Mouse (Mus musculus) neural tube, embryonic 12.5 days (tissue): ENCODE data around the gene Iqschfp. TPM values are rescaled to one million over a fixed set of nuclear protein-coding genes. Genes with fewer than 3 reads are reported as not detected.
"Not testable (repeated sequence)": the region's sequence is repeated elsewhere in the genome, so short reads cannot be mapped to it uniquely, and the experiment has no call there.

Experiments used
- ATAC-seq: fragments of 200-750 bp; cut with Nextera tagmentation; 2 replicates; pipeline ENCODE4 v1.8.0; 2017; ENCODE audit warnings: low read depth, mild to moderate bottlenecking, moderate TSS enrichment, moderate library complexity; ENCODE audit not compliant: low FRiP score
- H3K27ac ChIP-seq: fragments of 300-500 bp; sonication (generic); 2 replicates; pipeline ENCODE4 v1.5.1; 2016
- H3K27me3 ChIP-seq: fragments of 300-500 bp; sonication (generic); replicated peaks from 2 replicates; pipeline ENCODE4 v1.6.1; 2016; ENCODE audit warnings: mild to moderate bottlenecking
- H3K36me3 ChIP-seq: fragments of 300-500 bp; sonication (generic); 2 replicates; pipeline ENCODE4 v1.6.1; 2016; ENCODE audit warnings: mild to moderate bottlenecking
- H3K4me1 ChIP-seq: fragments of 300-500 bp; sonication (generic); 2 replicates; pipeline ENCODE4 v1.6.1; 2016
- H3K4me2 ChIP-seq: fragments of 300-500 bp; sonication (generic); replicated peaks from 2 replicates; pipeline ENCODE4 v1.6.1; 2016; ENCODE audit warnings: mild to moderate bottlenecking
- H3K4me3 ChIP-seq: fragments of 300-500 bp; sonication (generic); 2 replicates; pipeline ENCODE4 v1.5.1; 2016
- H3K9ac ChIP-seq: fragments of 300-500 bp; sonication (generic); 2 replicates; pipeline ENCODE4 v1.6.1; 2016; ENCODE audit warnings: mild to moderate bottlenecking
- H3K9me3 ChIP-seq: fragments of 300-500 bp; sonication (generic); 2 replicates; pipeline ENCODE4 v1.6.1; 2016; ENCODE audit warnings: mild to moderate bottlenecking
- WGBS: fragments of 180-500 bp; shearing (Covaris S2); methylation state at CpG from one replicate; pipeline ENCODE4 v1.1.7; 2016; 5-methylcytosine and 5-hydroxymethylcytosine counted together
- polyA plus RNA-seq: library from polyadenylated mRNA; unstranded; fragments of >200 nt; fragmentation: Nextera tagmentation; extraction: Ambion mirVana; gene quantifications from 2 replicates; pipeline ENCODE4 v1.2.1, GENCODE M21; 2016

Gene Iqschfp
- polyA plus RNA-seq, 1 experiment from 2014 or later: 1.3 TPM

DNA sequence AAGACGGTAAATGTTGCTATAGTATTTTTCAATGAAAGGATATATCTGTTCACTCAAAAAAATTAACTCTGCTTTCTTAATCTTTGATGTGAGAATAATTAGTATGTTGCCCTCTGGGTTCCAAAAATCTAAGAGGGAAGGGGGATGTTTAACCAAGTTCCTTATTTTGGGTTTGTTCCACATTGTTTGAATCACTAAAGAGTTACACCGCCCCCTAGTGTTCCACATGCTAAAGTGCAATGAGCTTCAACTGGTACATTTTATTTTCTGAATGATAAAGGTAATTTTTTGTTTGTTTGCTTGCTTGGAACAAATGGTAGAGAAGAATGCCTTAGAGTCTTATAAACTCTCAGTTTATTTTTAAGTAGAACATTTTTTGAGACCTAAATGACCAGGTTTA lies 161.5 kb downstream of the Iqschfp start:
- Histone ChIP-seq H3K9ac (no peak overlapping the region), H3K27me3 (no peaks in the 10 kb centered on the region; the same call in 1 of the 2 replicates)

DNA sequence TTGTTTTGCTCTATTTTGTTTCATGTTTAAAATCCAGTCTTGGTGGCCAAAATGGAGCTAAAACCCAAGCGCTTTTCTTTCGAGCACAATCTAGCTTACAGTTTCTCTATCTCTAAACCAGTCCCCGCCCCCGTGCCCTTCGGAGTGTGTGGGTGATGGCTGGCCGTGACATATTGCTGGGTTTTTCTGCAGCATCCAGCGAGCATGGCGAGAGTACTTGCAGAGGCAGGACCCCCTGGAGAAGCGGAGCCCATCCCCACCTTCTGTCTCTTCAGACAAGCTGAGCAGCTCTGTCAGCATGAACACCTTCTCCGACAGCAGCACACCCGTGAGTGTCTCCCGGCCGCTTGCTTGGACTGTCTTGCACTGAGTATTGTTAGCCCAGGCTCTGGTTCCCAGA lies 163.0 kb downstream of the Iqschfp start:
- no peaks in the 10 kb centered on the region for H3K4me1 ChIP-seq
- no peaks in the 10 kb centered on the region; the same call in 1 of the 2 replicates for H3K27me3 ChIP-seq
- no peak for ATAC-seq
- H3K27ac ChIP-seq: no peak overlapping the region
- H3K9ac ChIP-seq: no peak overlapping the region
- no peaks in the 10 kb centered on the region for H3K36me3 ChIP-seq
- no peak overlapping the region for H3K4me3 ChIP-seq
- no peaks in the 10 kb centered on the region for H3K9me3 ChIP-seq
- WGBS: 72% methylated on average over 13 of the region's 13 CpGs
- H3K4me2 ChIP-seq: no peak overlapping the region

More for the DNA sequence above, 161.5 kb downstream of the Iqschfp start:
- no peak overlapping the region for H3K4me2 ChIP-seq
- WGBS: 50% methylated on average over 2 of the region's 2 CpGs
- ATAC-seq: no peak
- H3K9me3 ChIP-seq: no peaks in the 10 kb centered on the region
- H3K36me3 ChIP-seq: no peaks in the 10 kb centered on the region
- H3K4me3 ChIP-seq: no peak overlapping the region
- no peak overlapping the region for H3K27ac ChIP-seq
- H3K4me1 ChIP-seq: no peaks in the 10 kb centered on the region

- WGBS: 58% methylated on average over 23 of the region's 23 CpGs
- Histone ChIP-seq H3K36me3 (no peaks in the 10 kb centered on the region), H3K9me3 (no peaks in the 10 kb centered on the region), H3K27me3 (no peaks in the 10 kb centered on the region; the same call in 1 of the 2 replicates), H3K4me1 (no peaks in the 10 kb centered on the region), H3K4me2 (peak overlapping the region; percentile 27), H3K9ac (no peak overlapping the region), H3K27ac (no peak overlapping the region), H3K4me3 (no peak overlapping the region)
- no peak for ATAC-seq
Measured at GRCm38 (mm10) chr3:68056373-68057275, 164.6 kb downstream of the Iqschfp start.

- Histone ChIP-seq H3K9ac (no peak overlapping the region), H3K27ac (no peak overlapping the region), H3K4me1 (no peaks in the 10 kb centered on the region), H3K4me3 (no peak overlapping the region), H3K36me3 (no peaks in the 10 kb centered on the region), H3K4me2 (no peak overlapping the region), H3K9me3 (no peaks in the 10 kb centered on the region), H3K27me3 (no peaks in the 10 kb centered on the region; the same call in 1 of the 2 replicates)
- 0 out of 2 replicates have a peak, but pooled peaks have one; percentile 57 for ATAC-seq
- WGBS: 53% methylated on average over 2 of the region's 2 CpGs
Measured at GRCm38 (mm10) chr3:68059162-68059800, 167.2 kb downstream of the Iqschfp start.

DNA sequence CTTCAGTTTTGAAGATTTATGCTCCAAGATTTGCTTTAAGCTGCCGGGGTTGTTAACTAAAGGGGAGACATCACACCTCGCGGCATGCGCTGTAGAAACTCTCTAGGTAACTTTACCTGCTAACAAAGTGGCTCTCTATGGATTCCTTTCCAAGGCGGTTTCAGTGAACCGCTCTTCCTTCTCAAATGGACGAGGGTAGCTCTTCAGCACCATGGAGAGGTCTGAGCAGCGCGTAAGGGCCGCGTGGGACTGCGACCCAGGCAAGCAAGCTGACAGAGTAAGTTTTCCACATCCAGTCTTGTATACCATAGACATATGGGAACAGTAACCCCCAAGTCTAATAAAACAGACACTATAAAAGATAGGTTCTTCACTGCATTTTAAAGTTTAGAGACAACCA lies 172.7 kb downstream of the Iqschfp start, which contains the start of gene Schip1:
Schip1 (plus strand) TSS at position 72 of the 400 bp plus-strand sequence.
- WGBS: 43% methylated on average over 12 of the region's 12 CpGs
- ATAC-seq: no peak
- no peaks in the 10 kb centered on the region for H3K27me3 ChIP-seq
- no peak within 1 kb of the TSS for H3K9ac ChIP-seq
- H3K4me3 ChIP-seq: no peak within 1 kb of the TSS
- no peaks in the 10 kb centered on the region for H3K9me3 ChIP-seq
- no peaks in the 10 kb centered on the region for H3K4me1 ChIP-seq
- H3K27ac ChIP-seq: no peak within 1 kb of the TSS
- no peaks in the 10 kb centered on the region for H3K36me3 ChIP-seq
- H3K4me2 ChIP-seq: no peak within 1 kb of the TSS

DNA sequence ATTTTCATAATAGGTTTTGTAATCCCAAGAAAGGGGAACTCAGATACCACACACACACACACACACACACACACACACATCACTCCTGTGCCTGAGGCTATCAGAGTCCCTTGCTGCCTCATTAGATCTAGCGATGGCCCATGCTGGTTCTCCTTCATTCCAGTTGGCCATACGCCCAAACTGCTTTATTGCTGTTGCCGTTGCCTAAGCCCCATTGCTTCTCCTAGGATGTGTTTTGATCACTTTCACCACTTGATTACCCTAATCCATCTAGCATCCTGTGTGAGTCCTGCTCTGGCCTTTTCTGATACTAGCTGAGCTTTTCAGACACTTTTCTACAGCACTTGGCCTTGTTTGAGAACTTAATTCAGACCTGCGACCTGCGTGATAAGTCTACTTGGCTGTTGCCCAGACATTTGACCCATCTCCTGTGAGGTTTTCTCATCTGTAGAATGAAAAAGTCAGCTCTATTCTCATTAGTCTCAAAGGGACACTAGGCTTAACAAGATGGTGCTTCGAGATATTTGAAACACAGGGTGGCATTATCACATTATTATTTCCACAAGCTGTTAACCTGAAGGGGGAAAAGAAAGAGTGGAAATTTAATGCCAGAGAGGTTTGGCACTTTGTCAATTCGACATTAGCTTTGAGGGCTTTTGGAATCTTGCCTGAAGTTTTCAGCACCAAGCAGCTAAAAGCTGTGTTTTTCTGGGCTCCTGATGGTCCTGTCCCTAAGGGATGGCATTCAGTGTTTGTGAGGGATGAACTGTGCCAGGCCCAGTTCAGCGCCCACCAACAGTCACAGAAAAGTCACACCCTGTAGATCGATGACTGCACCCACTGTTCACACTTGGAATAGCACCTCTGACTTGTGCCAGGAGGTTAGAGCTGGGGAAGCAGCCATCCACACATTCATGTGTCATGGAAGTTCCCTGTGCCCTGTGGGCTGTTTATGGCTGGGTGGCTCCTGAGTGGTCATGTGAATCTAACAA lies 179.7 kb downstream of the Iqschfp start:
- H3K27me3 ChIP-seq: no peaks in the 10 kb centered on the region
- no peak overlapping the region for H3K4me2 ChIP-seq
- no peaks in the 10 kb centered on the region for H3K36me3 ChIP-seq
- no peak for ATAC-seq
- H3K9ac ChIP-seq: no peak overlapping the region
- H3K4me3 ChIP-seq: no peak overlapping the region
- H3K27ac ChIP-seq: no peak overlapping the region
- H3K4me1 ChIP-seq: no peaks in the 10 kb centered on the region
- no peaks in the 10 kb centered on the region for H3K9me3 ChIP-seq
- 73% methylated on average over 9 of the region's 9 CpGs for WGBS

DNA sequence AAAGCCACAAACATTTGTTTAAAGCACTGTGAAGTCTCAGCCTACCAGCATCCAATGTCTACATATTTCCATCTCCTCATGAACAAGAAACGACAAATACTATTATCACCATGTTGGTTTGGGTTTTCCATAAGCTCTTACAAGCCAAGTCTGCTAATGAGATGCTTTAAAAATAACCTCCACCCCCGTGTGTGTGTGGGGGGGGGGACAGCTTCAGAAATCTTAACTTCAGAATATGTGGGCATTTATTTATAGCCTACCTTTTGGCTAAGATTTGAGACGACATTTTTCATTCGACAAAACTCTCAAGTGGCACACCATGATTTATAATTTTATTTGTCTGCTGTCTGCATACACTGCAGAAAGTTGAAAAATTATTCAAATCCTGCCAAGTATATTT lies 185.4 kb downstream of the Iqschfp start:
- Histone ChIP-seq H3K9ac (no peak overlapping the region), H3K9me3 (no peaks in the 10 kb centered on the region), H3K27me3 (no peaks in the 10 kb centered on the region), H3K4me2 (no peak overlapping the region), H3K4me1 (no peaks in the 10 kb centered on the region), H3K4me3 (no peak overlapping the region), H3K36me3 (no peaks in the 10 kb centered on the region), H3K27ac (no peak overlapping the region)
- ATAC-seq: no peak
- 76% methylated on average over 4 of the region's 4 CpGs for WGBS

GRCm38 (mm10) chr3:68085024-68085423 lies 193.0 kb downstream of the Iqschfp start:
- Histone ChIP-seq H3K27ac (no peak overlapping the region), H3K4me2 (no peak overlapping the region), H3K36me3 (no peaks in the 10 kb centered on the region), H3K4me1 (no peaks in the 10 kb centered on the region), H3K4me3 (no peak overlapping the region), H3K27me3 (no peaks in the 10 kb centered on the region), H3K9ac (no peak overlapping the region), H3K9me3 (no peaks in the 10 kb centered on the region)
- ATAC-seq: no peak
- WGBS: 49% methylated on average over 2 of the region's 2 CpGs

DNA sequence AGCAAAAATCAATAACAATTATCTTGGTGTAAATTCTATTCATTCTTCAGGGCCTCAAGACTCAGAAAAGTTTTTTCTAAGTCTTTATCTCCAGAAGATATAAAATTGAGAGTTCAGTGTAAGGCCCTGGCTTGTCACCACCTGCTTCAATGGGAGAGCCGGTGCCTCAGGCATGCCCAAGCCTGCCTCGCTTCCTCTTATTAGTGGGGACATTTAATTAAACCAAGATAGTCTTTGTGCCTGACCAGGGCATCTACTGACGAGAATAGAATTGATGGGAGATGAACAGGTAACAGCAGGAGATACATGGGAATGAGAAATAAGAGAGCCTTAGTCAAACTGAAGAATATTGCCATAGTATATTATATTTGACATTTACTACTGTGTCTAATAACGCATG lies 200.1 kb downstream of the Iqschfp start:
- no peak overlapping the region for H3K4me3 ChIP-seq
- no peaks in the 10 kb centered on the region for H3K9me3 ChIP-seq
- no peak overlapping the region for H3K27ac ChIP-seq
- ATAC-seq: peak; percentile 44; the same call in 1 of the 2 replicates
- H3K4me1 ChIP-seq: no peaks in the 10 kb centered on the region
- H3K9ac ChIP-seq: no peak overlapping the region
- H3K36me3 ChIP-seq: no peaks in the 10 kb centered on the region
- no peaks in the 10 kb centered on the region for H3K27me3 ChIP-seq
- WGBS: 67% methylated on average over 4 of the region's 4 CpGs
- H3K4me2 ChIP-seq: no peak overlapping the region

GRCm38 (mm10) chr3:68096724-68097431 lies 204.8 kb downstream of the Iqschfp start:
- 72% methylated on average over 4 of the region's 4 CpGs for WGBS
- Histone ChIP-seq H3K9ac (no peak overlapping the region), H3K4me1 (no peaks in the 10 kb centered on the region), H3K27me3 (no peaks in the 10 kb centered on the region), H3K4me3 (no peak overlapping the region), H3K9me3 (no peaks in the 10 kb centered on the region), H3K36me3 (no peaks in the 10 kb centered on the region), H3K27ac (no peak overlapping the region), H3K4me2 (no peak overlapping the region)
- ATAC-seq: no peak

- not testable (repeated sequence) for H3K4me1 ChIP-seq, H3K27me3 ChIP-seq, H3K9ac ChIP-seq, H3K27ac ChIP-seq, H3K36me3 ChIP-seq, ATAC-seq, H3K9me3 ChIP-seq, H3K4me2 ChIP-seq, H3K4me3 ChIP-seq
- WGBS: 88% methylated on average over 6 of the region's 6 CpGs
Measured at GRCm38 (mm10) chr3:68099561-68099960, 207.5 kb downstream of the Iqschfp start.
